Mouse (Mus musculus) stomach, postnatal 0 days (tissue): ENCODE results near the gene Sik3. TPM values are rescaled to one million over a fixed set of nuclear protein-coding genes. Genes with fewer than 3 reads are reported as not detected.

ENCODE experiments used
- ATAC-seq: fragments of 200-750 bp; cut with Nextera tagmentation; 2 replicates; pipeline ENCODE4 v1.8.0; 2017; ENCODE audit not compliant: low FRiP score, low TSS enrichment
- DNase-seq: peaks from one replicate; pipeline ENCODE4 v3.0.0-alpha.2; 2016; ENCODE audit warnings: low spot score
- H3K27ac ChIP-seq: fragments of 300-500 bp; sonication (generic); replicated peaks from 2 replicates; pipeline ENCODE4 v1.5.1; 2014; ENCODE audit warnings: mild to moderate bottlenecking, control low read depth
- H3K27me3 ChIP-seq: fragments of 300-500 bp; sonication (generic); 2 replicates; pipeline ENCODE4 v1.6.1; 2014; ENCODE audit warnings: low read length; ENCODE audit not compliant: control insufficient read depth, insufficient read depth
- H3K36me3 ChIP-seq: fragments of 300-500 bp; sonication (generic); 2 replicates; pipeline ENCODE4 v1.6.1; 2014; ENCODE audit warnings: low read length, mixed read lengths; ENCODE audit not compliant: control insufficient read depth, insufficient read depth
- H3K4me1 ChIP-seq: fragments of 300-500 bp; sonication (generic); replicated peaks from 2 replicates; pipeline ENCODE4 v1.6.1; 2014; ENCODE audit warnings: antibody characterized with exemption; ENCODE audit not compliant: control insufficient read depth, insufficient read depth
- H3K4me2 ChIP-seq: fragments of 300-500 bp; sonication (generic); replicated peaks from 2 replicates; pipeline ENCODE4 v1.6.1; 2014; ENCODE audit warnings: low read depth, mild to moderate bottlenecking, control low read depth, moderate library complexity
- H3K4me3 ChIP-seq: fragments of 300-500 bp; sonication (generic); 2 replicates; pipeline ENCODE4 v1.5.1; 2014; ENCODE audit warnings: low read depth, low read length, control low read depth
- H3K9ac ChIP-seq: fragments of 300-500 bp; sonication (generic); 2 replicates; pipeline ENCODE4 v1.6.1; 2014; ENCODE audit warnings: mild to moderate bottlenecking, low read length, control low read depth, mixed read lengths
- H3K9me3 ChIP-seq: fragments of 300-500 bp; sonication (generic); 2 replicates; pipeline ENCODE4 v1.6.1; 2016; ENCODE audit warnings: low read length; ENCODE audit not compliant: control insufficient read depth
- CTCF ChIP-seq: IDR thresholded peaks from 2 replicates; pipeline ENCODE4 v1.5.1; 2016; ENCODE audit warnings: antibody characterized with exemption, low read depth, mild to moderate bottlenecking, moderate library complexity
- EP300 ChIP-seq: optimal IDR thresholded peaks from 2 replicates; pipeline ENCODE3; 2016; ENCODE audit warnings: antibody characterized with exemption
- WGBS: fragments of 180-500 bp; shearing (Covaris S2); extraction: QIAGEN DNeasy Blood & Tissue Kit; methylation state at CpG from one replicate; pipeline ENCODE4 v1.1.7; 2014; 5-methylcytosine and 5-hydroxymethylcytosine counted together
- polyA plus RNA-seq: library from polyadenylated mRNA; unstranded; fragments of >200 nt; fragmentation: Nextera tagmentation; extraction: Ambion mirVana; gene quantifications from 2 replicates; pipeline ENCODE4 v1.2.1, GENCODE M21; 2015

The Sik3 gene
- polyA plus RNA-seq, 1 experiment from 2014 or later = 6.8 TPM

DNA sequence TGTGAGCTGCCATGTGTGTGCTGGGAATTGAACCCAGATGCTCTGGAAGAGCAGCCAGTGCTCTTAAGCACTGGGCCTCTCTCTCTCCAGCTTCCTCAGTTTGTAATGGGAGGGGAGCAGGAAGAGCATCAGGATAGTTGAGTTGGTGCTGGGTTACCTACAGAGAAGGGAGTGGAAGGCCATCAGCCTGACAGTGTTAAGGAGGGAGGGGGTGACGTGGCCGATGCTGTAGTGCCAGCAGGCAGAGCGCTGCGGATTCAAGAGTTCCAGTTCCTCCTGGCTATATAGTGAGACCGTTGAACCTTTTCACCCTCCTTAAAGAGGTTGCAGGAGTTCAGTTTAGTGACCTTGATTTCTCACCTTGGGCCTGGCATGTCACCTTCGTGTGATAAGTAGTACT, 18.3 kb downstream of the Sik3 start:
- no peak overlapping the region for H3K4me3 ChIP-seq
- TF ChIP-seq CTCF (no peak), EP300 (no peak)
- ATAC-seq (no peak), DNase-seq (no peak)
- no peak overlapping the region for H3K9ac ChIP-seq
- H3K4me1 ChIP-seq = peaks cover 11% of the 10 kb centered on the region
- no peak overlapping the region; the same call in 1 of the 2 replicates for H3K27ac ChIP-seq
- H3K4me2 ChIP-seq = no peak overlapping the region
- H3K27me3 ChIP-seq = no peaks in the 10 kb centered on the region
- no peaks in the 10 kb centered on the region for H3K36me3 ChIP-seq
- H3K9me3 ChIP-seq = no peaks in the 10 kb centered on the region
- 69% methylated on average over 6 of the region's 6 CpGs for WGBS

DNA sequence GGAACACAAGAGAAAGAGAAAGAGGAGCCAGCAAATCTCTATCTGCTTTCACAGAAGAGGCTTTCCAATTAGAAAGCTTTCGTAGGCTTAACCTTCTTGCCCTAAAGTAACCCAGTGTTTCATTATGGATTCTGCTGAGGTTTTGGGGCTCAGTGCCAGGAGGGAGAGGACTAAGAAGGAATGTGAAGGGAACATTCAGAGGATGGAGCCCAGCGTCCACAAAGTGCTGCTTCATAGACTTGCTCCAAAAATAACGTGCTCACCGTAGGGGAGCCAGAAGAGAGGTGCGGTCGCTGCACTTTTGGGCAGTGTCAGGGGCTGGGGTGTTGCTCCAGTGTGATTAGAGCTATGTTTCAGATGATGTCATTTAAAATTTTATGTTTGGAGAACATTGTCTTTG, 19.6 kb downstream of the Sik3 start:
- DNase-seq (no peak), ATAC-seq (no peak)
- Histone ChIP-seq H3K4me3 (no peak overlapping the region), H3K27me3 (no peaks in the 10 kb centered on the region), H3K9me3 (no peaks in the 10 kb centered on the region), H3K36me3 (no peaks in the 10 kb centered on the region), H3K27ac (no peak overlapping the region), H3K4me1 (peaks cover 11% of the 10 kb centered on the region), H3K9ac (no peak overlapping the region), H3K4me2 (no peak overlapping the region)
- 38% methylated on average over 6 of the region's 6 CpGs for WGBS
- TF ChIP-seq EP300 (no peak), CTCF (no peak)

DNA sequence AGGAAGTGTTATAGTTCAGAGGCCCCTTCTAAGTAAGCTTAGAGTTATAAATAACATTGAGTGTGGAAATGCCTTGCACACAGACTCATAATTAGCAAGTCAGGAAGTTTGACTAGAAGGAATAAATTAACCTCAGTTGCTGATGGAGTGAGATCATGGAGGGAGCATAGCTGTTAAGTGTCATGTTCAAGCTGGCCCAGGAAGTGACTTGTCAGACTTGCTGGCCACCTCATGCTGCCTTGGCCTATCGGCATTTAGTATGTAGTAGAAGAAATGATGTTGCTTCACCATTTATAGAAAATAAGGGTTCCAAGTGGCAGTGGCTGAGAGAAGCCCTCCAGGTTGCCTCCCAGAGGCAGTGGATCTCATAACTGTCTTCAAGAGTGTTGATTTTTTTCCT, 20.4 kb downstream of the Sik3 start:
- Histone ChIP-seq H3K27me3 (no peaks in the 10 kb centered on the region), H3K4me3 (no peak overlapping the region), H3K4me2 (no peak overlapping the region), H3K4me1 (peaks cover 11% of the 10 kb centered on the region), H3K9me3 (no peaks in the 10 kb centered on the region), H3K9ac (no peak overlapping the region), H3K27ac (no peak overlapping the region), H3K36me3 (no peaks in the 10 kb centered on the region)
- ATAC-seq (no peak), DNase-seq (no peak)
- TF ChIP-seq CTCF (no peak), EP300 (no peak)
- 60% methylated on average over 1 of the region's 1 CpGs for WGBS

DNA sequence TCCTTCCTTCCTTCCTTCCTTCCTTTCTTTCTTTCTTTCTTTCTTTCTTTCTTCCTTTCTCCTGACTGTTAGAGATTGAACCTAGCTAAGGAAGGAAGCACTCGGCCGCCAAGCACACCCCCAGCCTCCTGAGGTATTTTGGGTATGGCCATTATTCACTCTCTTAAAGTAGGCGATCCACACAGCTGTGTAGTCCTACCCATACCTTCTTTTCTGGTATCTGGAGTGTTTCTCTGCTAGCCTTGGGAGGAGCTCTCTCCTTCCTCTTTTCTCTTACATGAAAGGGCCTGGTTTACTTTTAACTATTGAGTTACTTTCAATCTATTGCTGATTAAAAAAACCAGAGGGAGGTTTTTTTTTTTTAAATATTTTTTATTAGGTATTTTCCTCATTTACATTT, 21.2 kb downstream of the Sik3 start:
- WGBS = 73% methylated on average over 3 of the region's 3 CpGs
- no peak for ATAC-seq
- H3K4me1 ChIP-seq = peaks cover 11% of the 10 kb centered on the region

DNA sequence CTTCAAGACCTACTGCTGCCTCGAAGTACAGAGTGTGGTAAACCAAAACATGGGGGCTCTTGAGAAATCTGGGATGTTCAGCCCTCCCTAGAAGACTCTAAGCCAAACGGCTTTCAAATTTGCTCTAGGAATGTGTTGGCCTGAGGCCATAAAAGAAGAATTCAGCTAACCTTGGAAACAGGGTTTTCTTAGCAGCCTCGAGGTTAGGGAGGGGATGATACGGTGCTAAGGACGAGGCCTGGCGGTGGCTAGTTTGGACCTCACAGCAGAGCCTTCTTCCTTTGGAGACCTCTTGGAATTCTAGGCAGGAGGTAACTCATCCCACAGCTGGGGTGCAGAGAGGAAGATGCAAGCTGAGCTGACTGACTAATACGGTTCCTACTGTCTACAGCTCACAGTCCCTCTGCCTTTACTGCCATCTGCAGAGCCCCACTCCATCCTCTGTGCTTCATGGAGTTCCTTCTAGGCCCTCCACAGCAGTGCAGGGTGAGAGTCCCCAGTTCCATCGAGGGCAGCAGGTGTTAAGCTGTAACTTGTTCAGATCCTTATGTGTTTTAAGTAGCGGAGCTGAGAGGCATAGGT, 22.8 kb downstream of the Sik3 start:
- Histone ChIP-seq H3K4me1 (peaks cover 7% of the 10 kb centered on the region), H3K9me3 (no peaks in the 10 kb centered on the region), H3K4me2 (no peak overlapping the region), H3K27ac (no peak overlapping the region), H3K36me3 (no peaks in the 10 kb centered on the region), H3K27me3 (no peaks in the 10 kb centered on the region), H3K4me3 (no peak overlapping the region), H3K9ac (no peak overlapping the region)
- DNase-seq (no peak), ATAC-seq (no peak)
- no peak for TF ChIP-seq CTCF
- TF ChIP-seq EP300 = no peak
- 47% methylated on average over 9 of the region's 9 CpGs for whole genome bisulfite sequencing

More for the DNA sequence above, 21.2 kb downstream of the Sik3 start:
- H3K27me3 ChIP-seq = no peaks in the 10 kb centered on the region
- no peak overlapping the region for H3K27ac ChIP-seq
- no peak overlapping the region for H3K9ac ChIP-seq
- no peak overlapping the region for H3K4me2 ChIP-seq
- no peak overlapping the region for H3K4me3 ChIP-seq
- TF ChIP-seq CTCF (no peak), EP300 (no peak)
- H3K9me3 ChIP-seq = no peaks in the 10 kb centered on the region
- DNase-seq = no peak
- H3K36me3 ChIP-seq = no peaks in the 10 kb centered on the region

DNA sequence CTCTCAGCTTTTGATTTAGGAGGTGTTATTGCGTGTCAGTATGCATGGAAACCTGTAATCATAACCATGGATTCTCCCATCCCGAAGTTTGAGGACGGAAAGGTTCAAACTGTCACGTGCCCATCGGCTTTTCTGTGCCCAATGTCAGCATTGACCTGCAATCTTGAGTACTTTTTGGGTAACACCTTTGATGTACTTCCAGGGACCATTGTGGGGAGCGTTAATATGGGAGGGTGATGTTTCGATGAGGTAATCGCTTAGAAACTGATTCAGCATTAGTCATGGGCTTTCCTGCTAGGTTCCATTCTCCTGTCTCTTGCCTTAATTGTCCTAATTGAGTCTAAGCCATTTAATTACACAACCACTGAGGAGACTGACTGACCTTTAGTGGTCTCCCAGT, 24.3 kb downstream of the Sik3 start:
- Histone ChIP-seq H3K9ac (no peak overlapping the region), H3K27ac (no peak overlapping the region), H3K36me3 (no peaks in the 10 kb centered on the region), H3K9me3 (no peaks in the 10 kb centered on the region), H3K4me2 (no peak overlapping the region), H3K4me1 (peaks cover 7% of the 10 kb centered on the region), H3K4me3 (no peak overlapping the region), H3K27me3 (no peaks in the 10 kb centered on the region)
- TF ChIP-seq CTCF = no peak
- TF ChIP-seq EP300 = no peak
- DNase-seq (no peak), ATAC-seq (no peak)
- 91% methylated on average over 8 of the region's 8 CpGs for WGBS
